Mouse (Mus musculus) liver, embryonic 16.5 days (tissue): Measurements from ENCODE around the gene Mex3a. TPM values are rescaled to one million over a fixed set of nuclear protein-coding genes. Genes with fewer than 3 reads are reported as not detected.

Experiments
- ATAC-seq: fragments of 200-750 bp; cut with Nextera tagmentation; 2 replicates; pipeline ENCODE4 v1.8.0; 2017; ENCODE audit warnings: low read depth, mild to moderate bottlenecking, moderate number of reproducible peaks, moderate library complexity
- H3K27ac ChIP-seq: fragments of 300-500 bp; sonication (generic); 2 replicates; pipeline ENCODE4 v1.5.1; 2014; ENCODE audit warnings: mild to moderate bottlenecking, low read length
- H3K27me3 ChIP-seq: fragments of 300-500 bp; sonication (generic); 2 replicates; pipeline ENCODE4 v1.6.1; 2014; ENCODE audit warnings: low read depth, low read length, mixed read lengths; ENCODE audit not compliant: control insufficient read depth, insufficient read depth
- H3K36me3 ChIP-seq: fragments of 300-500 bp; sonication (generic); 2 replicates; pipeline ENCODE4 v1.6.1; 2014; ENCODE audit warnings: mild to moderate bottlenecking; ENCODE audit not compliant: control insufficient read depth, insufficient read depth
- H3K4me1 ChIP-seq: fragments of 300-500 bp; sonication (generic); 2 replicates; pipeline ENCODE4 v1.6.1; 2014; ENCODE audit warnings: low read depth, low read length, mixed read lengths; ENCODE audit not compliant: control insufficient read depth
- H3K4me2 ChIP-seq: fragments of 300-500 bp; sonication (generic); 2 replicates; pipeline ENCODE4 v1.6.1; 2014; ENCODE audit warnings: low read depth, low read length, mixed read lengths
- H3K4me3 ChIP-seq: fragments of 300-500 bp; sonication (generic); 2 replicates; pipeline ENCODE4 v1.5.1; 2014; ENCODE audit warnings: low read depth, mild to moderate bottlenecking, low read length
- H3K9ac ChIP-seq: fragments of 300-500 bp; sonication (generic); 2 replicates; pipeline ENCODE4 v1.6.1; 2014; ENCODE audit warnings: low read depth, low read length
- H3K9me3 ChIP-seq: fragments of 300-500 bp; sonication (generic); replicated peaks from 2 replicates; pipeline ENCODE4 v1.6.1; 2016; ENCODE audit warnings: low read length; ENCODE audit not compliant: control insufficient read depth
- WGBS: fragments of 180-500 bp; shearing (Covaris S2); extraction: QIAGEN DNeasy Blood & Tissue Kit; methylation state at CpG from one replicate; pipeline ENCODE4 v1.1.7; 2014; ENCODE audit not compliant: insufficient replicate concordance; 5-methylcytosine and 5-hydroxymethylcytosine counted together
- polyA plus RNA-seq: library from polyadenylated mRNA; unstranded; fragments of >200 nt; fragmentation: Nextera tagmentation; extraction: Ambion mirVana; gene quantifications from 2 replicates; pipeline ENCODE4 v1.2.1, GENCODE M21; 2015

The Mex3a gene
- polyA plus RNA-seq, 1 experiment from 2014 or later = 0.44 TPM

DNA sequence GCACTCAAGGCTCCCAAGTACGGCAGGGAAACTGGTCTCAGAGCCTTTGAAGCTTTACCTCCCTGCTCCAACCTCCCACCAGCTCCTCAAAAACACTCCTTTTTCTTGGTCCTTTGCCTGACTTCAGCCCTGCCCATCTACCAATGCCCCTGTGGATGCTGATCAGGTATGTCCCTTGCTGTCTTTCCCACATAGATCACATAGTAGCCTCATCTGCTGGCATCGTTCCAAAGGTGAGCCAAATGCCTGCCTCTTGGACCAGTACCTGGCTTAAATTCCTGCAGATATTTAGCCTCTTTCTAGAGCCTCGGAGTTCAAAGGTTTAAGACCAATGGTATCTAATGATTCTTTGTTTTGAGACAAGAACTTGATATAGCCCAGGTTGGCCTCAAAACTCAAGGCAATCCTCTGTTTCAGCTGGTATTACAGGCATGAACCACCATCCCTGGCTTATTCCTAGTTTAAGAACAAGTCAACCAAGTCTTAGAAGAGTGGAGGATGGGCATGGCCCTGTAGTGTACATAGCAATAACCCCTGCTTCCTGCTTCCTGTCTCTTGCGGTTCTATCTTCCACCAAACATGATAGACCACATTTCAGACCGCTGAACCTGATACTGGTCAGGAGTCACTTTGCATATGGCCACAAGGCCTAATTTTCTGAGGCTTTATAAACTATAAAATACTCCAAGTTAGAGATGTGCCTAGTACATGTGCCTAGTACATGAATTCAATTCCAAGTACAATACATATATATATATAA lies 11.6 kb downstream of the Mex3a start:
- H3K9ac ChIP-seq = no peak overlapping the region
- H3K36me3 ChIP-seq = no peaks in the 10 kb centered on the region
- no peaks in the 10 kb centered on the region for H3K27me3 ChIP-seq
- H3K27ac ChIP-seq = no peak overlapping the region
- 39% methylated on average over 5 of the region's 5 CpGs for WGBS
- ATAC-seq = no peak
- H3K4me2 ChIP-seq = no peak overlapping the region
- H3K4me1 ChIP-seq = peaks cover 7% of the 10 kb centered on the region
- no peaks in the 10 kb centered on the region for H3K9me3 ChIP-seq
- H3K4me3 ChIP-seq = no peak overlapping the region

DNA sequence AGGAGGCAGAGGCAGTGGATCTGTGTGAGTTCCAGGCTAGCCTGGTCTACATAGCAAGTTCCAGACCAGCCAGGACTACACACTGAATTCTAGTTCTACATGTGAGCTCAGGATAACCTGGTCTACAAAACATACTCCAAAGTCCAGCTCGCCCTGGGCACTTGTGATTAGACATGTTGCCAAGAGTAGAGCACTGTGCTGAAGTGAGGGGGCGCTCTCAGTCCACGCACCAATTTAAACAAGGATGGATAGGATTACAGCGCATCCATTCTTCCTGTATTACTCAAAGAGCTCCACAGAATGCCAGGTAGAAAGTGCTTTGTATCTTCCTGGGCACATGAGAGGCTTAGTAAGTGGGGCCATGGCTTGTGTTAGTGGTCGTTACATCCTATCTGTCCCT lies 12.3 kb downstream of the Mex3a start:
- 37% methylated on average over 5 of the region's 5 CpGs for WGBS
- no peaks in the 10 kb centered on the region for H3K27me3 ChIP-seq
- ATAC-seq = no peak
- H3K4me3 ChIP-seq = no peak overlapping the region
- no peak overlapping the region for H3K9ac ChIP-seq
- H3K9me3 ChIP-seq = no peaks in the 10 kb centered on the region
- H3K4me2 ChIP-seq = no peak overlapping the region
- peaks cover 7% of the 10 kb centered on the region for H3K4me1 ChIP-seq
- no peak overlapping the region for H3K27ac ChIP-seq
- no peaks in the 10 kb centered on the region for H3K36me3 ChIP-seq

DNA sequence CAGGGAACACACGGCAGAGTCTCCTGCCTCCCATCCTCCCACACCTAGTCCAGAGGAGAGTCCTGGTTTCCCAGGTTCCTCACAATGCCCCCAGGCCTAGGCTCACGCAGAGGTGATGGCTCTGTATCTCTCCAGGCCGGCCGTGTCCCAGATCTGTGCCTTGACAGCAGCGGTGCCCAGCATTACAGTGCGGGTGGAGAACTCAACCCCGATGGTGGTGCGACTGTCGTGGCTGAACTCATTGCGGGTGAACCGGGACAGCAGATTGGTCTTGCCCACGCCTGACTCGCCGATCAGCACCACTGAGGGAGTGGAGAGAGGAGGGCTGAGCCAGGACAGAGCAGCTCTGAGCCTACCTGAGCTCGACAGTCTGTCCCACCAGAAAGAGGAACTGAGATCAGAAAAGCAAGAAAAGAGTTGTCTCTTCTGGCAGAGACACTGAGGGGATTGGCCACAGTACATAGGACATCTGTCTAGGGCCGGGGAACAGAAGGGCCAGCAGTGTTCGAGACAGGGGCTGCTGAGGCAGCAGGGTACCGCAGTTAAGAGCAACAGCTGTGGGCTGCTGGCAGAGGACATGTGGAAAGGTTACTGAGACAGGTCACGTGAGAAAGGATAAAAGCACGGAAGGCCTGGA lies 12.9 kb downstream of the Mex3a start:
- H3K4me3 ChIP-seq = no peak overlapping the region
- no peaks in the 10 kb centered on the region for H3K27me3 ChIP-seq
- no peak overlapping the region for H3K4me2 ChIP-seq
- ATAC-seq = no peak
- peaks cover 7% of the 10 kb centered on the region for H3K4me1 ChIP-seq
- 45% methylated on average over 20 of the region's 20 CpGs for WGBS
- H3K9ac ChIP-seq = no peak overlapping the region
- H3K36me3 ChIP-seq = no peaks in the 10 kb centered on the region
- H3K9me3 ChIP-seq = no peaks in the 10 kb centered on the region
- H3K27ac ChIP-seq = no peak overlapping the region

DNA sequence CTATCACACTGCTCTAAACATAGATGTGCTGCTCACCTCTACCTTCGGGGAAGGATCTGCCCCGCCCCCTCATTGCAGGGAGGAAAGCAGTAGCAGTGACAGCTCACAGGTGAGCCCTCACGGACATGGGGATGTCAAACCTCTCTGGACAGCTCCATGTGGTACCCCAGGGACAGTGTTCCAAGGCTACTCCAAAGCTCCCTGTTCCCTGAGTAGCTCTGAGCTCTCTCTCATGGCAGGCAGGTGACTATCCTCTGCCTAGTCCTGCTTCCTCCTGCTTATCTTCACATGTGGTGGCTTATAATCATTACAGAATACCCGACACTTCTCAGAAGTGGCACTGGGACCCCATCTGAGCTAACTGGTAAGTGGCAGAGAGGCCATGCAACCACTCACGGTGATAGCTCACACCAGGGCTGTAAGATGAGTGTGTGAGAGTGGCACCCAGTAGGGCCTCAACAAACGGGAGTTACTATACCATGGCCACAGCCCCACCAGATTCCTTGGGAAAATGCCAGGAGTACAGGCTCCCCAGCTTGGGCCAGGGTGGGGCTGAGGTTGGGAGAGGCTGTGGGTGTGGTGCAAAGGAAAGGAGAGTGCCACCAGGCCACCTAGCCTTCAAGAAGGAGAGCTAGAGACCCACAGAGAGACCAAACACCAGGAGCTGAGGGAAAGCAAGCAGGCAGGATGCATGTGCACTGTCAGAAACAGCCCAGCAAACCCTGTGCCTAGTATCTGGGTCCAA lies 14.7 kb downstream of the Mex3a start:
- H3K4me3 ChIP-seq = no peak overlapping the region
- WGBS = 41% methylated on average over 6 of the region's 6 CpGs

DNA sequence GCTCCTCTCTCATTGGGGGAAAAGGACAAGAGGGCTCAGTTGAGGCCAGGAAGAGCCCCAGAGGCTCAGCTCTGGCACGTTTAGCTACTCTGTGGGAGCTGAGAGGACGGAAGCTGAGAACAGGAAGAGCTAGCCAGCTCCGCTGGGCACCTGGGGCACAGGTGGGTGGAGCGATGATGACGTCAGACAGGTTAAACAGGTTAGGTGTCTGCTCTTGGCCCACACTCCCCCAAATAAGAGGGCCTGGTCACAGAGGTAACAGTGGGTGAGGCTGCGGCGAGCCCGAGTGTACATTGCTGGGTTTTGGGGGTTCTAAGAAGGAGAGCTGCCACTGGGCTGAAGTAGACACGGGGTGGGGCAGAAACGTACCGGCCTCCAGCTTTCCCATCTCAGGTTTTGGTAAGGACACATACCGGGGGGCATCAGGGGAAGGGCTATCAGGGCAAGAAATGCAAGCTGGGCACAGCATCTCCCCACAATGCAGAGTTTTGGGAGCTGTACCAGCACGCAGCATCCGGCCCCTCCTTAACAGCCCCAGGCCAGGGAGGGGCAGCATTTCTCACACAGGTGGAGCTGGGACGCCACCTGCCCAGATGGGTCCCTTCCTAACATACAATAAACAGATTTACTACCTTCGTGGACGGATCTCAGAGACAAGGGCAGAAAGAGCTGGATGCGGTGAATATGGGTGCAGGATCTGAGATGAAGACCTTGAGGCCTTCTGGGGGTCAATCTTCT lies 16.2 kb downstream of the Mex3a start, which contains the start of gene Rab25:
Rab25 (minus strand) TSS at position 121 of the 738 bp plus-strand sequence.
- no peak for ATAC-seq
- H3K4me3 ChIP-seq = no peak within 1 kb of the TSS
- 68% methylated on average over 18 of the region's 18 CpGs for WGBS

More for the DNA sequence above, 14.7 kb downstream of the Mex3a start:
- Histone ChIP-seq H3K36me3 (no peaks in the 10 kb centered on the region), H3K4me2 (no peak overlapping the region), H3K9ac (no peak overlapping the region), H3K27me3 (no peaks in the 10 kb centered on the region), H3K4me1 (peaks cover 14% of the 10 kb centered on the region), H3K9me3 (no peaks in the 10 kb centered on the region), H3K27ac (no peak overlapping the region)
- no peak for ATAC-seq

DNA sequence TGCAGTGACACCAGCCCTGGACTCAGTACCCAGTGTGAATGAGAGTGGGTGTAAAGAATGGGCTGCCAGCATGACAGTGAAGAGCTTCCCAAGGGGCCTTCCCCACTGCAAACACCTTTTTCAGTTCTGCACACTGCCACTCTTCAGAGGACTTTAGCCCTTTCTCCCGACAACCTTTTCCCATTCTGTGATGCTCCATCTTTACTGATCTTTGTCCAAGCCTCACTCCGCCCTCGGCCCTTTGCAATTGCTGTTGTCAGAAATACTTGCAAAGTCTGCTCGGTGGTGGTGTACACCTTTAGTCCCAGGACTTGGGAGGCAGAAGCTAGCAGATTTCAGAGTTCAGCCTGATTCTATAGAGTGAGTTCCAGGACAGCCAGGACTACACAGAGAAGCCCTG lies 19.4 kb downstream of the Mex3a start:
- peak overlapping the region; percentile 99 for H3K4me2 ChIP-seq
- ATAC-seq = no peak
- 58% methylated on average over 4 of the region's 4 CpGs for WGBS
- H3K9ac ChIP-seq = no peak overlapping the region; the same call in 1 of the 2 replicates
- peaks cover 4% of the 10 kb centered on the region for H3K36me3 ChIP-seq
- no peaks in the 10 kb centered on the region for H3K27me3 ChIP-seq
- peak overlapping the region; percentile 95 for H3K4me3 ChIP-seq
- H3K9me3 ChIP-seq = no peaks in the 10 kb centered on the region
- H3K27ac ChIP-seq = no peak overlapping the region
- peaks cover 37% of the 10 kb centered on the region for H3K4me1 ChIP-seq

More for the DNA sequence above, 16.2 kb downstream of the Mex3a start, which contains the start of gene Rab25:
- Histone ChIP-seq H3K36me3 (no peaks in the 10 kb centered on the region), H3K27ac (no peak within 1 kb of the TSS), H3K27me3 (no peaks in the 10 kb centered on the region), H3K4me2 (no peak within 1 kb of the TSS), H3K9ac (no peak within 1 kb of the TSS), H3K9me3 (no peaks in the 10 kb centered on the region), H3K4me1 (peaks cover 21% of the 10 kb centered on the region)

DNA sequence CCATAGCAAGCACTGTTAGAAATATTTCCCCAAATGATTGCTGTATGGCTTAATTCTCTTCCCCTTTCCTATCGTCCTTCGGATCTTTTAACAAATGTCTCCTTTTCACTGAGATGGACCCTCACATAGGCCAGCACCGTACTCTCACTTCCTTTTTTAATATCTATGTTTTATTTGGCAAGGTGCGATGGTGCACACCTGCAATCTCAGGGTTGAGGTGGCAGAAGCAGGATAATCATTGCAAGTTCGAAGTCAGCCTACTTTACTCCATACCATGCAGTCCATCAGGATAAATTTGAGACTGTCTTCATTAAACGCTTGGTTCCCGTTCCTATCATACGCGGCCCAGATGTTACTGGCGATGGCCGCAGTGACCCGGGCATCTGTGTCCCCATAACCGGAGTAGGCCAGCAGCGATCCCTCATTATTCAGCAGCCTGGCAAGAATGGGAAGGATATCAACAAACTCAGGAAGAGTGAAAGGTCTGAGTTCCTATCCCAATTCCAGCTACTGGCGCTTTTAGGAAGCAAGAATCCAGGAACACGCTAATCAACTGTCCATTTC lies 20.0 kb downstream of the Mex3a start:
- peak overlapping the region; percentile 92 for H3K9ac ChIP-seq
- H3K4me2 ChIP-seq = peak overlapping the region; percentile 99
- H3K27me3 ChIP-seq = no peaks in the 10 kb centered on the region
- no peaks in the 10 kb centered on the region for H3K9me3 ChIP-seq
- WGBS = 9% methylated on average over 16 of the region's 16 CpGs
- no peak for ATAC-seq
- peaks cover 7% of the 10 kb centered on the region for H3K36me3 ChIP-seq
- H3K4me1 ChIP-seq = peaks cover 31% of the 10 kb centered on the region
- H3K27ac ChIP-seq = peak overlapping the region; percentile 89
- H3K4me3 ChIP-seq = peak overlapping the region; percentile 95
